Mouse (Mus musculus) lung, postnatal 36 days (tissue): ENCODE results near the gene Pigv.

Experiments used
- DNase-seq: peaks from one replicate; pipeline ENCODE4 v3.0.0; 2022; ENCODE audit warnings: mixed read lengths

Pigv gene

GRCm38 (mm10) chr4:133633332-133634042 is 39.0 kb downstream of the Pigv start:
- DNase-seq: peak; percentile 92

- no peak for DNase-seq
These were observed 39.7 kb downstream of the Pigv start for GRCm38 (mm10) chr4:133632483-133633327.

GRCm38 (mm10) chr4:133631769-133632411 is 40.6 kb downstream of the Pigv start:
- DNase-seq: peak; percentile 82

GRCm38 (mm10) chr4:133631071-133631768 is 41.2 kb downstream of the Pigv start:
- DNase-seq: peak; percentile 64

- DNase-seq: no peak
These were observed 42.0 kb downstream of the Pigv start for GRCm38 (mm10) chr4:133630326-133630920.

- DNase-seq: no peak
These were observed 43.3 kb downstream of the Pigv start for GRCm38 (mm10) chr4:133629191-133629590.

GRCm38 (mm10) chr4:133628517-133628916 is 43.9 kb downstream of the Pigv start:
- DNase-seq: no peak

GRCm38 (mm10) chr4:133627039-133627438 is 45.4 kb downstream of the Pigv start:
- no peak for DNase-seq

GRCm38 (mm10) chr4:133626621-133627020 is 45.8 kb downstream of the Pigv start:
- DNase-seq: no peak

GRCm38 (mm10) chr4:133626221-133626620 is 46.2 kb downstream of the Pigv start:
- DNase-seq: no peak

- DNase-seq: peak; percentile 92
These were observed 46.8 kb downstream of the Pigv start for GRCm38 (mm10) chr4:133625621-133626071.

GRCm38 (mm10) chr4:133624830-133625229 is 47.6 kb downstream of the Pigv start:
- DNase-seq: no peak

- DNase-seq: no peak
These were observed 50.2 kb downstream of the Pigv start for GRCm38 (mm10) chr4:133622161-133622695.

- no peak for DNase-seq
These were observed 51.8 kb downstream of the Pigv start for GRCm38 (mm10) chr4:133620668-133621067.

- DNase-seq: no peak
These were observed 52.8 kb downstream of the Pigv start for GRCm38 (mm10) chr4:133619473-133620136.

GRCm38 (mm10) chr4:133617936-133618335 is 54.5 kb downstream of the Pigv start:
- DNase-seq: no peak

GRCm38 (mm10) chr4:133615416-133615815 is 57.0 kb downstream of the Pigv start:
- no peak for DNase-seq

- DNase-seq: peak; percentile 92
These were observed 58.1 kb downstream of the Pigv start for GRCm38 (mm10) chr4:133614274-133614761.

- DNase-seq: no peak
These were observed 58.6 kb downstream of the Pigv start for GRCm38 (mm10) chr4:133613867-133614266.

GRCm38 (mm10) chr4:133613026-133613425 is 59.4 kb downstream of the Pigv start:
- no peak for DNase-seq

- DNase-seq: no peak
These were observed 60.0 kb downstream of the Pigv start for GRCm38 (mm10) chr4:133612416-133612815.
